Mouse (Mus musculus) B cell, adult 67 days (primary cell): ENCODE data around the gene Olfr361. TPM values are rescaled to one million over a fixed set of nuclear protein-coding genes. Genes with fewer than 3 reads are reported as not detected.

ENCODE experiments used
- total RNA-seq, 2 experiments: library from RNA; stranded (reverse); gene quantifications; 4 replicates each; pipeline ENCODE4 v1.2.4; 2023

Gene Olfr361
- total RNA-seq, result not detected

DNA sequence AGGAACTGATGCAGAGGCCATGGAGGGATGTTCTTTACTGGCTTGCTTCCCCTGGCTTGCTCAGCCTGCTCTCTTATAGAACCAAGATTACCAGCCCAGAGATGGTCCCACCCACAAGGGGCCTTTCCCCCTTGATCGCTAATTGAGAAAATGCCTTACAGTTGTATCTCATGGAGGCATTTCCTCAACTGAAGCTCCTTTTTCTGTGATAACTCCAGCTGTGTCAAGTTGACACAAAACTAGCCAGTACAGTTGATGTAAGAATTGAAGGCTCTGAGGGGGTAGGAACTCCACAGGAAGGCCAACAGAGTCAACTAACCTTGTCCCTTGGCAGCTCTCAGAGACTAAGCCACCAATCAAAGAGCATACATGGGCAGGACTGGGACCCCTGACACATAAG, at the start of gene Olfr361:
TSS of gene Olfr361 (minus strand) at position 101 of the 400 bp plus-strand sequence.

DNA sequence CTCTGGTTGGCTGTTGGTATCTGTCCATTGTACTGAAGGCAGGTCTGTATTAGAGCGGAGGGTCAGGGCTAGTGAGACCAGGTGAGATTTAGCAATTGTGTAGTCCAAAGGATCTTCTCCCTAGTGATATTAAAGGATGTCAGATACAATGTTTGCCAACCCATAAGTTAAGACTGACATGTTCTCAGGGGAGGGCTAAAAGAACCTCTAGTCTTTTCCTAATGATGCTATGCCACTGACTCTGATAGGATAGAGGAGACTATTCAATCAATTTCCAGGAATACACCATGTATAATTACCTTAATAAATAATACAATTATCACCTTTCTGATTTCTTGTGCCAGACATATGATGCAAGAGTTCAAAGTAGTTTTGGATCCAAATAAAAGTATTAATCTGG, 28.7 kb upstream of the Olfr361 start, which contains the start of gene Olfr362:
TSS of gene Olfr362 (minus strand) at position 101 of the 400 bp plus-strand sequence.

DNA sequence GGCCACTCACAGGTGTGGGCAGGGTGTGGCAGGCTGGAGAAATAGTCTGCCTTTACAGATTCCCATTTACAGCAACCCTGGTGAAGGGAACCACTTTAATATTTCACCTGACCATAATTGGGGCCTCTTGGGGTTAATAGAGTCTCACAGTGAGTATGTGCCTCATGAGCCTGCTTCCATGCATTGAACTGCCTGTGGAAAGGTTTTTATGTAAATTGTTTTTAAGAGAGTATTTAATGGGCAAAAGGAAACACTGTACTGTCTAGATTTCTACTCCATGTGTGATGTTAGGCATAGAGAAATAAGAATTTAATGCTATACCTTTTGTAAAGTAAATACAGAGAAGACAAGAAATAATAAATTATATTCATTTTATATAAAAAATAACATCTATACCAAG, 23.6 kb downstream of the Olfr361 start, which contains the start of gene Olfr360:
TSS of gene Olfr360 (plus strand) at position 301 of the 400 bp plus-strand sequence.

Other genes with a start within 250 kb of the Olfr361 start
- gene Olfr350, start 243.0 kb downstream of the Olfr361 start, total RNA-seq, result not detected
- gene Olfr351, start 226.6 kb downstream of the Olfr361 start, total RNA-seq, result not detected
- gene Olfr352, start 220.8 kb downstream of the Olfr361 start, total RNA-seq, result not detected
- gene Olfr353, start 196.4 kb downstream of the Olfr361 start, total RNA-seq, result not detected
- gene Olfr354, start 183.6 kb downstream of the Olfr361 start, total RNA-seq, result not detected
- not detected for gene Olfr355, start 160.4 kb downstream of the Olfr361 start, total RNA-seq
- not detected for gene Olfr356, start 152.2 kb downstream of the Olfr361 start, total RNA-seq
- not detected for gene Olfr357, start 95.5 kb downstream of the Olfr361 start, total RNA-seq
- not detected for gene Olfr358, start 80.0 kb downstream of the Olfr361 start, total RNA-seq
- gene Olfr360, start 23.5 kb downstream of the Olfr361 start, total RNA-seq, result not detected
- not detected for gene Olfr362, start 28.6 kb upstream of the Olfr361 start, total RNA-seq
- not detected for gene Olfr364-ps1, start 50.0 kb upstream of the Olfr361 start, total RNA-seq
- under 1 TPM in 1 of 2 experiments, not detected in 1; 0.09 TPM for gene Olfr365, start 98.9 kb upstream of the Olfr361 start, total RNA-seq
- gene Olfr366, start 122.3 kb upstream of the Olfr361 start, total RNA-seq, result not detected
- gene Olfr368, start 237.2 kb upstream of the Olfr361 start, total RNA-seq, result not detected